ENCODE assay signal across 11 mouse cellular contexts in genomic region chr12:109509531-109510137, GRCm38 (mm10). TPM values are rescaled to one million over a fixed set of nuclear protein-coding genes. Genes with fewer than 3 reads are reported as not detected.
DNase-seq lines count a peak whose midpoint lies in the region; ATAC-seq and TF ChIP-seq lines count a peak whose summit lies in the region.
"Had no signal": no experiment of that assay in that cellular context is flagged by ENCODE, and none has a peak within 500 bp of the region (broad histone marks: within the 10 kb centered on the region; RNA-seq: fewer than 3 reads in every experiment).

No protein-coding gene starts in this region.

- peak; percentile 24 for DNase-seq in adrenal gland, adult 2 months
- DNase-seq in adrenal gland, postnatal 4 days (ENCODE audit: low spot score in 2 of 2), result no peak
- peak; percentile 76 for DNase-seq in embryo, embryonic 9.5 days (ENCODE audit: extremely low spot score)
- DNase-seq in hindbrain, postnatal 0 days (ENCODE audit: low spot score), result peak; percentile 27
- no peak for DNase-seq in left cerebral cortex, postnatal 36 days (ENCODE audit: low spot score in 2 of 2)
- no peak for DNase-seq in heart, adult 2 months
- DNase-seq: kidney, postnatal 10 days had no signal

- no peaks in the 10 kb centered on the region for H3K36me3 ChIP-seq in hindbrain, postnatal 0 days (ENCODE audit: insufficient read depth, low read length)
- H3K36me3 ChIP-seq in midbrain, embryonic 12.5 days, result no peaks in the 10 kb centered on the region
- no peaks in the 10 kb centered on the region for H3K36me3 ChIP-seq in heart, adult 2 months (ENCODE audit: control insufficient read depth, insufficient read depth, low read length)

- H3K4me1 ChIP-seq in hindbrain, postnatal 0 days (ENCODE audit: insufficient read depth, low read length), result peaks cover 10% of the 10 kb centered on the region; the same call in 1 of the 2 replicates
- H3K4me1 ChIP-seq in midbrain, embryonic 12.5 days, result peaks cover 35% of the 10 kb centered on the region
- H3K4me1 ChIP-seq in heart, adult 2 months (ENCODE audit: control insufficient read depth, insufficient read depth, low read length), result no peaks in the 10 kb centered on the region

- no peak overlapping the region for H3K27ac ChIP-seq in hindbrain, postnatal 0 days
- peak overlapping the region; percentile 63 for H3K27ac ChIP-seq in midbrain, embryonic 12.5 days (replicated peaks)
- H3K27ac ChIP-seq in heart, adult 2 months, result no peak overlapping the region

- no peak for TF ChIP-seq POLR2A in heart, adult 2 months (IDR thresholded peaks at IDR 0.05; ENCODE audit: insufficient read depth, low read depth, low read length)

- no peak overlapping the region for H3K4me3 ChIP-seq in hindbrain, postnatal 0 days (ENCODE audit: low read length)
- H3K4me3 ChIP-seq in midbrain, embryonic 12.5 days, result no peak overlapping the region
- H3K4me3 ChIP-seq in heart, adult 2 months, result no peak overlapping the region

- no peaks in the 10 kb centered on the region for H3K79me2 ChIP-seq in heart, adult 2 months (replicated peaks; ENCODE audit: control insufficient read depth, insufficient read depth, low read length)

- no peak for TF ChIP-seq CTCF in hindbrain, postnatal 0 days (IDR thresholded peaks at IDR 0.05; ENCODE audit: low read depth)
- TF ChIP-seq CTCF in heart, adult 2 months (IDR thresholded peaks at IDR 0.05), result no peak

- TF ChIP-seq EP300 in heart, adult 2 months (IDR thresholded peaks at IDR 0.05; ENCODE audit: insufficient read depth, low read depth, low read length), result no peak

- peak; percentile 60 for ATAC-seq in hindbrain, postnatal 0 days
- peak; percentile 80 for ATAC-seq in midbrain, embryonic 12.5 days (ENCODE audit: low FRiP score, low read depth)
- ATAC-seq in erythroid progenitor cell, adult 5-6 weeks (replicated peaks; ENCODE audit: low FRiP score, poor library complexity, severe bottlenecking), result no peak

- 36% methylated on average over 9 of the region's 9 CpGs for WGBS in hindbrain, postnatal 0 days
- 10% methylated on average over 9 of the region's 9 CpGs for WGBS in midbrain, embryonic 12.5 days
- 75% methylated on average over 9 of the region's 9 CpGs for WGBS in heart, adult 2 months

- intact Hi-C loops in left cerebral cortex, postnatal 36 days (cut with DNase I), result no loop called here
- intact Hi-C loops in heart, adult 2 months (cut with DNase I), result no loop called here

- no peak overlapping the region for H3K4me2 ChIP-seq in hindbrain, postnatal 0 days (ENCODE audit: low read depth, low read length)
- peak overlapping the region; percentile 21; the same call in 1 of the 2 replicates for H3K4me2 ChIP-seq in midbrain, embryonic 12.5 days (replicated peaks)

- no peak overlapping the region for H3K9ac ChIP-seq in hindbrain, postnatal 0 days (replicated peaks; ENCODE audit: low read length)
- H3K9ac ChIP-seq in midbrain, embryonic 12.5 days (replicated peaks), result 0 out of 2 replicates have a peak overlapping the region, but pooled peaks have one; percentile 25
- H3K9ac ChIP-seq in heart, adult 2 months (ENCODE audit: low read depth, low read length), result no peak overlapping the region

- no peaks in the 10 kb centered on the region for H3K9me3 ChIP-seq in hindbrain, postnatal 0 days (ENCODE audit: low read length)
- no peaks in the 10 kb centered on the region for H3K9me3 ChIP-seq in midbrain, embryonic 12.5 days

- 0 out of 2 replicates have a peak, but pooled peaks cover 4% of the 10 kb centered on the region for H3K27me3 ChIP-seq in hindbrain, postnatal 0 days (ENCODE audit: insufficient read depth, low read length)
- peaks cover 53% of the 10 kb centered on the region for H3K27me3 ChIP-seq in midbrain, embryonic 12.5 days
- no peaks in the 10 kb centered on the region for H3K27me3 ChIP-seq in heart, adult 2 months (ENCODE audit: control insufficient read depth, insufficient read depth, low read length)

RNA-seq across cellular contexts. Expression of gene Dlk1, which starts 57.0 kb away (rescaled TPM):
- total RNA-seq in adrenal gland, adult 2 months (2021), result 100 to 1,000 TPM; 623 to 917 TPM
- 1,239 and 1,424 TPM in 2 replicates for polyA plus RNA-seq in adrenal gland, adult 2 months (2012; rRNA removed)
- 1,000 to 10,000 TPM in 1 of 2 experiments, 100 to 1,000 TPM in 1; 974 to 1,168 TPM for total RNA-seq in adrenal gland, postnatal 4 days (2021)
- total RNA-seq in hindbrain, postnatal 0 days (2014; rRNA removed), result 28.8 and 47.7 TPM in 2 replicates
- 33.0 and 34.6 TPM in 2 replicates for polyA plus RNA-seq in hindbrain, postnatal 0 days (2015; fragmentation: Nextera tagmentation; extraction: Ambion mirVana)
- polyA plus RNA-seq in midbrain, embryonic 12.5 days (2016; fragmentation: Nextera tagmentation; extraction: Ambion mirVana), result 87.5 and 95.9 TPM in 2 replicates
- 1 to 10 TPM; 1.8 to 5.6 TPM for total RNA-seq in left cerebral cortex, postnatal 36 days (2021)
- total RNA-seq in erythroid progenitor cell, adult 5-6 weeks (2015; ENCODE audit: low replicate concordance), result not detected in 2 replicates
- not detected in 2 replicates for total RNA-seq in erythroid progenitor cell, adult 5-6 weeks (2017; ENCODE audit: low replicate concordance)
- under 1 TPM in 1 of 2 experiments, not detected in 1; 0.23 TPM for total RNA-seq in heart, adult 2 months (2021)
- 0.90 and 1.3 TPM in 2 replicates for polyA plus RNA-seq in heart, adult 2 months (2012; rRNA removed)
- total RNA-seq: common myeloid progenitor, adult 5-6 weeks; granulocyte monocyte progenitor cell, adult 5-6 weeks had no signal

Comparison
In these comparisons a context has a peak if more than half of its experiments do, and no peak if none do; other contexts are left out.
1. DNase-seq: peak in adrenal gland, adult 2 months (single experiment), embryo, embryonic 9.5 days (single experiment) and hindbrain, postnatal 0 days (single experiment); none in adrenal gland, postnatal 4 days (0 of 2), left cerebral cortex, postnatal 36 days (0 of 2) and heart, adult 2 months (0 of 2).
2. RNA of gene Dlk1, which starts 57.0 kb away (total RNA-seq): 974 to 1,168 TPM in adrenal gland, postnatal 4 days and 623 to 917 TPM in adrenal gland, adult 2 months; 28.8 to 47.7 TPM in hindbrain, postnatal 0 days, 1.8 to 5.6 TPM in left cerebral cortex, postnatal 36 days, 0.23 TPM in heart, adult 2 months and not detected in erythroid progenitor cell, adult 5-6 weeks; every median in the first group is over 10 times any median in the second.